Mouse (Mus musculus): Measurements from ENCODE around the gene Ebf1. TPM values are rescaled to one million over a fixed set of nuclear protein-coding genes. Genes with fewer than 3 reads are reported as not detected.

The Ebf1 gene
- polyA plus RNA-seq, 1 experiment: 188 TPM

DNA sequence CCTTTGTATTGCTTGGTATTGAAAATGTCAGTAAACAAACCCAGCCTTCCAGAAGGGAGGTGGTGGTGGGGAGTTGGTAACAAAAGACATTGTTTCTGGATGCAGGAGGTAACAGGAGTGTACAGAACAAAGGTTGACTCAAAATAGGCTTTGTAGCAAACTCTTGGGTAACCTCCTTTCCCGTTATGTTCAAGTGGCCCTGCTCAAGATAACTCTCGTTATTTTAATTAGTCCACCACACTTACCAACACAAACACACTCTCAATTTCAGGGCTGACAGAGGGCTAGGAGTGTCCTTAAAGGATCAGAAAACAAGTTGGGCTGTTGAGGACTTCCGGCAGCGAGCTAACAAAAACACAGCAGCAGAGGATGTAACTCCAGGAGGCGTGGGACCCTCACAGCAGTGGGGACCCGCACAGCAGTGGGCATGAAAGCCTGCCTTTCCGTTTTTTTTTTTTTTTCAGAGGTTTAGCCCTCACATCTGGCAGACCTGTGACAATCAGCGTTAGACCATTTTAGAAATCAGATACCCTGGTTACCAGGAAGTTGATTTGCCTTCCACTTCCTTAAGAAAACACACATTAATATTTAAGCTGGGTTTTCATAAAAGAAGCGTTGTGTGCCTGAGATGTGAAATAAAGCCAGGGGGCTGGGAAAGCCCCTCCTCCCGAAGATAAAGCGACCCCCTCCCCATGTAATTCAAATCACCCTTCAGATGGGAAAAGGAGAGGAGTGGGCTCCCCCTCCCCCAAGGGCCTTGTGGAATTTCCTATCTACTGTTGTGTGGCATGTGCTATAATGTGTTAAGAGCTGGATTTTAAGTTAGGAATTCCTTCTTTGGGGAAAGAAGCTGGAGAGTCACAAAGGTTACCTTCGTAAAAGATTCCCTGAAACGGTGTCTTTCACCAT is 90.5 kb downstream of the Ebf1 start:
- 31% methylated on average over 13 of the region's 13 CpGs for WGBS
- no peak for TF ChIP-seq CTCF (IDR thresholded peaks at IDR 0.05; ENCODE audit: control insufficient read depth, insufficient read depth, low read length)
- no peak for TF ChIP-seq POLR2A (IDR thresholded peaks at IDR 0.05; ENCODE audit: borderline replicate concordance, control insufficient read depth, low read depth, low read length)
- 0 out of 2 replicates have a peak overlapping the region, but pooled peaks have one; percentile 39 for H3K27ac ChIP-seq (ENCODE audit: control insufficient read depth, insufficient read depth, low read depth, low read length, poor library complexity)
- no peak overlapping the region for H3K4me3 ChIP-seq (replicated peaks; ENCODE audit: control insufficient read depth, low read depth, low read length)
- H3K4me1 ChIP-seq (ENCODE audit: control insufficient read depth, insufficient read depth, low read length): no peaks in the 10 kb centered on the region

GRCm38 (mm10) chr11:44708290-44708685 is 91.2 kb downstream of the Ebf1 start:
- no peak overlapping the region for H3K4me3 ChIP-seq (replicated peaks; ENCODE audit: control insufficient read depth, low read depth, low read length)
- no peaks in the 10 kb centered on the region for H3K4me1 ChIP-seq (ENCODE audit: control insufficient read depth, insufficient read depth, low read length)
- H3K27ac ChIP-seq (ENCODE audit: control insufficient read depth, insufficient read depth, low read depth, low read length, poor library complexity): no peak overlapping the region
- TF ChIP-seq POLR2A (IDR thresholded peaks at IDR 0.05; ENCODE audit: borderline replicate concordance, control insufficient read depth, low read depth, low read length) (no peak), CTCF (IDR thresholded peaks at IDR 0.05; ENCODE audit: control insufficient read depth, insufficient read depth, low read length) (no peak)
- 85% methylated on average over 6 of the region's 6 CpGs for WGBS

DNA sequence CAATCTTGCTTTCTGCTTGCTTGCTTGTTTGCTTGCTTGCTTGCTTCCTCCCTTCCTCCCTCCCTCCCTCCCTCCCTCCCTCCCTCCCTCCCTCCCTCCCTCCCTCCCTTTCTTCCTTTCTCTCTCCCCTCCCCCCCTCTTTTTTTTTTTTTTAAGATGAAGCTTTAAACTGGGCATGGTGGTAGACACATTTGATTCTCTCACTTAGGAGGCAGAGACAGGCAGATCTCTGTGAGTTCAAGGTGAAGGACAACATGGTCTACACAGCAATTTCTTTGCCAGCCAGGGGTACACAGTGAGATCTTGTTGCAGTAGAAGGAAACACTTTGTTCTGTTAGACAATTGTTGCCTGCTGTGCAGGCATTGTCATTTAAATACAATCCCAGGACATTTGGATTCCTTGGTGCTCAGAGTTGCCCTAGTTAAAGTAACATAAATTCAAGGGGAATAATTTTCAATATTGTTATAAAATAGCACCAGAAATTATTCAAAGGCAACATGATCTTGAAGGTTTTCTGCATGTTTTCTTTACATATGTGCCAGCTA is 92.0 kb downstream of the Ebf1 start:
- Histone ChIP-seq H3K4me1 (ENCODE audit: control insufficient read depth, insufficient read depth, low read length) (no peaks in the 10 kb centered on the region), H3K4me3 (replicated peaks; ENCODE audit: control insufficient read depth, low read depth, low read length) (no peak overlapping the region), H3K27ac (ENCODE audit: control insufficient read depth, insufficient read depth, low read depth, low read length, poor library complexity) (no peak overlapping the region)
- TF ChIP-seq CTCF (IDR thresholded peaks at IDR 0.05; ENCODE audit: control insufficient read depth, insufficient read depth, low read length): no peak
- no peak for TF ChIP-seq POLR2A (IDR thresholded peaks at IDR 0.05; ENCODE audit: borderline replicate concordance, control insufficient read depth, low read depth, low read length)

- Histone ChIP-seq H3K27ac (ENCODE audit: control insufficient read depth, insufficient read depth, low read depth, low read length, poor library complexity) (no peak overlapping the region), H3K4me1 (ENCODE audit: control insufficient read depth, insufficient read depth, low read length) (no peaks in the 10 kb centered on the region), H3K4me3 (replicated peaks; ENCODE audit: control insufficient read depth, low read depth, low read length) (no peak overlapping the region)
- 76% methylated on average over 6 of the region's 6 CpGs for WGBS
- no peak for TF ChIP-seq CTCF (IDR thresholded peaks at IDR 0.05; ENCODE audit: control insufficient read depth, insufficient read depth, low read length)
- TF ChIP-seq POLR2A (IDR thresholded peaks at IDR 0.05; ENCODE audit: borderline replicate concordance, control insufficient read depth, low read depth, low read length): no peak
These were observed 92.8 kb downstream of the Ebf1 start for GRCm38 (mm10) chr11:44709869-44710460.

DNA sequence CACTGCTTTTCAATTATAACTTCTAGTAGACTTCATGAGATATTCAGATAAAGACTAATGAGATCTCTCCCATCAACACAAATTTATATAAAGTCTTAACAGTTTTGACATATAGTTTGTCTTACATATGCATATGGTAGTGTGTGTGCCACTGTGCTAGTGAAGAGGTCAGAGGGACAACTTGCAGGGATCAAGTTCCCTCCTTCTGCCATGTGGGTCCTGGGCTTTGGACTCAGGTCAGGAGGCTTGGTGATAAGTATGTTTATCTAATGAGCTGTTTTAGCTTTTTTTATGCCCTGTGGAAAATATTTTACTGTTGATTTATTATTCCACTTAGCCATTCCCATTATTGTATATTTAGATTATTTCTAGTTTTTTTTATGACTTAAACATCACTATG is 93.7 kb downstream of the Ebf1 start:
- TF ChIP-seq CTCF (IDR thresholded peaks at IDR 0.05; ENCODE audit: control insufficient read depth, insufficient read depth, low read length) (no peak), POLR2A (IDR thresholded peaks at IDR 0.05; ENCODE audit: borderline replicate concordance, control insufficient read depth, low read depth, low read length) (no peak)
- H3K27ac ChIP-seq (ENCODE audit: control insufficient read depth, insufficient read depth, low read depth, low read length, poor library complexity): no peak overlapping the region
- no peak overlapping the region for H3K4me3 ChIP-seq (replicated peaks; ENCODE audit: control insufficient read depth, low read depth, low read length)
- H3K4me1 ChIP-seq (ENCODE audit: control insufficient read depth, insufficient read depth, low read length): no peaks in the 10 kb centered on the region

- no peak for TF ChIP-seq POLR2A (IDR thresholded peaks at IDR 0.05; ENCODE audit: borderline replicate concordance, control insufficient read depth, low read depth, low read length)
- TF ChIP-seq CTCF (IDR thresholded peaks at IDR 0.05; ENCODE audit: control insufficient read depth, insufficient read depth, low read length): no peak
- no peak overlapping the region for H3K4me3 ChIP-seq (replicated peaks; ENCODE audit: control insufficient read depth, low read depth, low read length)
These were observed 97.1 kb downstream of the Ebf1 start for GRCm38 (mm10) chr11:44714188-44714587.

GRCm38 (mm10) chr11:44715776-44716175 is 98.7 kb downstream of the Ebf1 start:
- WGBS: 35% methylated on average over 4 of the region's 4 CpGs
- Histone ChIP-seq H3K4me1 (ENCODE audit: control insufficient read depth, insufficient read depth, low read length) (no peaks in the 10 kb centered on the region), H3K27ac (ENCODE audit: control insufficient read depth, insufficient read depth, low read depth, low read length, poor library complexity) (no peak overlapping the region), H3K4me3 (replicated peaks; ENCODE audit: control insufficient read depth, low read depth, low read length) (no peak overlapping the region)
- TF ChIP-seq POLR2A (IDR thresholded peaks at IDR 0.05; ENCODE audit: borderline replicate concordance, control insufficient read depth, low read depth, low read length): no peak
- TF ChIP-seq CTCF (IDR thresholded peaks at IDR 0.05; ENCODE audit: control insufficient read depth, insufficient read depth, low read length): no peak

More at GRCm38 (mm10) chr11:44714188-44714587, 97.1 kb downstream of the Ebf1 start:
- Histone ChIP-seq H3K27ac (ENCODE audit: control insufficient read depth, insufficient read depth, low read depth, low read length, poor library complexity) (no peak overlapping the region), H3K4me1 (ENCODE audit: control insufficient read depth, insufficient read depth, low read length) (no peaks in the 10 kb centered on the region)
- 82% methylated on average over 5 of the region's 5 CpGs for WGBS

DNA sequence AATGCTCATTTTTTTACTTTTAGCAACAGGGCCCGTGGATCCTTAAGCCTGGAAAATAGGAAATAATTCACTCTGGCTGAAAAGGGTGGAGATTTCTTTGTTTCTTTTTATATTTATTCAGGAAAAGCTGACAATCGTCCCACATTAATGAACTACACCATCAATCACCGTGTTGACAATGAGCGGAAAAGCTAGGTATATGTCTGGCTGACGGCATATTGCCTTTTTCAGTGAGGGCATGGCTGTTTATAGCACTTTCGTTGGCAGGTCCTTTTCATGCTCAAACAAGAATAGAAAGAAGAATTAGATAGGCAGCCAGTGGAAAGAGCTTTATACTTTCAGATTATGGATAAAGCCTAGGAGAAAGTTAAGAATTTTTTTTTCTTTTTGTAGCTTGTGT is 99.8 kb downstream of the Ebf1 start:
- TF ChIP-seq CTCF (IDR thresholded peaks at IDR 0.05; ENCODE audit: control insufficient read depth, insufficient read depth, low read length) (no peak), POLR2A (IDR thresholded peaks at IDR 0.05; ENCODE audit: borderline replicate concordance, control insufficient read depth, low read depth, low read length) (no peak)
- Histone ChIP-seq H3K4me3 (replicated peaks; ENCODE audit: control insufficient read depth, low read depth, low read length) (no peak overlapping the region), H3K4me1 (ENCODE audit: control insufficient read depth, insufficient read depth, low read length) (no peaks in the 10 kb centered on the region), H3K27ac (ENCODE audit: control insufficient read depth, insufficient read depth, low read depth, low read length, poor library complexity) (no peak overlapping the region)
- 56% methylated on average over 6 of the region's 6 CpGs for WGBS

Data from bone marrow, adult 2 months (tissue).